Mouse (Mus musculus) ES-Bruce4 (cell line): ENCODE data around the gene Cd52. TPM values are rescaled to one million over a fixed set of nuclear protein-coding genes. Genes with fewer than 3 reads are reported as not detected.

ENCODE experiments used
- H3K27ac ChIP-seq: 2 replicates; pipeline ENCODE4 v1.5.1; 2012; ENCODE audit warnings: low read length, inconsistent platforms; ENCODE audit not compliant: insufficient read depth
- H3K27me3 ChIP-seq: 2 replicates; pipeline ENCODE4 v1.6.1; 2012; ENCODE audit warnings: mild to moderate bottlenecking, low read length, inconsistent platforms; ENCODE audit not compliant: control insufficient read depth, poor library complexity, insufficient read depth, severe bottlenecking
- H3K36me3 ChIP-seq: 2 replicates; pipeline ENCODE4 v1.6.1; 2012; ENCODE audit warnings: inconsistent platforms, mild to moderate bottlenecking, low read length, moderate library complexity; ENCODE audit not compliant: control insufficient read depth, poor library complexity, insufficient read depth, severe bottlenecking
- H3K4me1 ChIP-seq: one replicate; pipeline ENCODE4 v1.8.1; 2011; ENCODE audit warnings: low read length; ENCODE audit not compliant: control insufficient read depth, insufficient read depth
- H3K4me3 ChIP-seq: 2 replicates; pipeline ENCODE4 v1.5.1; 2011; ENCODE audit warnings: low read depth, mild to moderate bottlenecking, low read length
- H3K9ac ChIP-seq: 2 replicates; pipeline ENCODE4 v1.6.1; 2012; ENCODE audit warnings: low read depth, mild to moderate bottlenecking, inconsistent platforms; ENCODE audit not compliant: poor library complexity, severe bottlenecking
- H3K9me3 ChIP-seq: replicated peaks from 2 replicates; pipeline ENCODE4 v1.6.1; 2012; ENCODE audit warnings: mild to moderate bottlenecking, low read length, inconsistent platforms; ENCODE audit not compliant: control insufficient read depth, poor library complexity, insufficient read depth, severe bottlenecking
- CTCF ChIP-seq: IDR thresholded peaks from one replicate; pipeline ENCODE4 v1.8.1; 2011; ENCODE audit warnings: low read depth, low read length
- EP300 ChIP-seq: IDR thresholded peaks from 2 replicates; pipeline ENCODE4 v1.6.1; 2011; ENCODE audit warnings: low read depth, low read length; ENCODE audit not compliant: insufficient read depth
- POLR2A ChIP-seq: IDR thresholded peaks from one replicate; pipeline ENCODE4 v1.8.1; 2011; ENCODE audit warnings: low read length; ENCODE audit not compliant: insufficient read depth
- polyA plus RNA-seq: library from polyadenylated mRNA; stranded (reverse); fragments of >200 nt; gene quantifications from 2 replicates; pipeline ENCODE4 v1.2.4, GENCODE M21; 2011; ENCODE audit warnings: low read depth; ENCODE audit not compliant: missing spikeins, insufficient read depth, insufficient read length

The Cd52 gene
- polyA plus RNA-seq, 1 experiment = not detected

DNA sequence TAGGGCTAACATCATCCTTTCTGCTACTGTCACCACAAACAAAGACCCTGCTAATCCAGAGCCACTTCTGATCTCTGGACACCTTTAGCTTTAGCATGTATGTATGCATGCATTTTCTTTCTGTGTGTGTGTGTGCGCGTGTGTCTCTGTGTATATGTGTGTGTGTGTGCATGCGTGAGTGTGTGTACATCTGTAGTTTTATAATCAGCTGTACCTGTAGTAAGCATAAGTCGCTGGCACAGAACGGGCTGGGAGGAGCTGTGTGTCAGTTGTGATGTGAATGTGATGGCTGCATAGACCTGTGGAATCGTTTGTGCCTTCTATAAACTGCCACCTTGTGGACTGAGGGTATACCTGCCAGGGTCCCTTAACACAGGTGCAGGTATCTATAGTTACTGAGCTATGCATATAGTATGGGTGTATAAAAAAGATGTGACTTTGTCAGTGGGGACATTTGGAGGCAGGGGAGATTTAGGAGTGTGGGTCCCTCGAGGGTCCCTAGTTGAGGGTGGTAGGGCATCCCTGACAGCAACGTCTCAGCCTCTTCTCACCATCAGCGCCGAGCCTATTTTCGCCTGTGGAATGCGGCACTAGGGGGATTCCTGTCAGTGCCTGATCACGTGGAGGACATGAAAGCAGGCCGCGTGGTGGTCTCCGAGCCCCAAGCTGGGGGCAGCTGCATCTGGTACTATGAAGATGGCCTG, 4.2 kb downstream of the Cd52 start:
- TF ChIP-seq POLR2A = no peak
- TF ChIP-seq CTCF = no peak
- no peak for TF ChIP-seq EP300
- Histone ChIP-seq H3K36me3 (no peaks in the 10 kb centered on the region), H3K4me1 (peaks cover 2% of the 10 kb centered on the region), H3K9ac (no peak overlapping the region), H3K4me3 (no peak overlapping the region), H3K9me3 (no peaks in the 10 kb centered on the region), H3K27me3 (no peaks in the 10 kb centered on the region), H3K27ac (no peak overlapping the region)

DNA sequence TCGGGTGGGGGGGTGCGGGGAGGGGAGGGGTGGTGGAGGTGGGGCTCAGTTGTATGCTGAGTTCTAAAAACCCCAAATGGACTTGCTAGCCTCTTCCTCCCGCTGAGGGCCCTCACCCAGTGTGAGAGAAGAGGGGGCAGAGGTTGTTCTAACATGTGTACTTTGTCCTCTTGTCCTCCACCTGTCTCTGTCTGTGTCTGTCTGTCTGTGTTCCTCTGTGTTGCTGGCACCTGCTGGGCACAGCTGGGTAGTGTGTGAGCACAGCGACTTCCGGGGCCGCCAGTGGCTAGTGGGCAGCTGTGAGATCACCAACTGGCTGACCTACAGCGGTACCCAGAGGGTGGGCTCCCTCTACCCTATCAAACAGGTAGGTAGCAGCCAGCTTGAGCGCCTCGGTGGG, 5.9 kb downstream of the Cd52 start:
- Histone ChIP-seq H3K27me3 (no peaks in the 10 kb centered on the region), H3K27ac (no peak overlapping the region), H3K36me3 (no peaks in the 10 kb centered on the region), H3K4me3 (no peak overlapping the region), H3K9ac (no peak overlapping the region), H3K4me1 (no peaks in the 10 kb centered on the region), H3K9me3 (peaks cover 5% of the 10 kb centered on the region; the same call in 1 of the 2 replicates)
- TF ChIP-seq CTCF (no peak), POLR2A (no peak)

- no peak overlapping the region for H3K27ac ChIP-seq
- peaks cover 1% of the 10 kb centered on the region for H3K4me1 ChIP-seq
- H3K9me3 ChIP-seq = peaks cover 5% of the 10 kb centered on the region; the same call in 1 of the 2 replicates
- H3K36me3 ChIP-seq = no peaks in the 10 kb centered on the region
- no peak for TF ChIP-seq EP300
- TF ChIP-seq CTCF = peak; percentile 88
- no peak overlapping the region for H3K9ac ChIP-seq
- H3K4me3 ChIP-seq = no peak overlapping the region
- no peaks in the 10 kb centered on the region for H3K27me3 ChIP-seq
Observed at GRCm38 (mm10) chr4:134087412-134087811, 7.5 kb downstream of the Cd52 start.

GRCm38 (mm10) chr4:134084999-134085398, 9.9 kb downstream of the Cd52 start:
- Histone ChIP-seq H3K9me3 (peaks cover 5% of the 10 kb centered on the region; the same call in 1 of the 2 replicates), H3K4me3 (no peak overlapping the region), H3K36me3 (no peaks in the 10 kb centered on the region), H3K9ac (no peak overlapping the region), H3K27me3 (no peaks in the 10 kb centered on the region), H3K4me1 (peaks cover 1% of the 10 kb centered on the region), H3K27ac (no peak overlapping the region)
- no peak for TF ChIP-seq EP300
- TF ChIP-seq CTCF = peak; percentile 55
- TF ChIP-seq POLR2A = no peak

DNA sequence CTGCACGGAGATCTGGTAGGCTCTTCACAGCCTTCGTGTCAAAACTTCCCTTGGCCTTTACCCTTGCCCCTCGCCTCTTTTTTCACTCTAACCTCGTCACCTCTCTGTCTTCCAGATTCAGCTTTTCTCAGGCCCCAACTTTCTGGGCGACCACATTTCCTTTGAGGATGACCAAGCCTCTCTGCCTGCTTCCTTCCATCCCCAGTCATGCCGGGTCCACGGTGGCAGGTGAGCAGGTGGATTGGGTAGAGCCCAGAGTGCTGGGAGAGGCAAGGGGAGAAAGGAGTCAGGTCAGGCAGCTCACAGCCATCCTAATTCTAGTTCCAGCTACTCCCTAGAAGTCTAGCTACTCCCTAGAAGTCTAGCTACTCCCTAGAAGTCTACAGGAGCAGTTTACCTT, 12.4 kb downstream of the Cd52 start:
- no peaks in the 10 kb centered on the region for H3K27me3 ChIP-seq
- H3K9ac ChIP-seq = peak overlapping the region; percentile 34
- H3K36me3 ChIP-seq = no peaks in the 10 kb centered on the region
- H3K9me3 ChIP-seq = peaks cover 5% of the 10 kb centered on the region; the same call in 1 of the 2 replicates
- H3K4me1 ChIP-seq = peaks cover 6% of the 10 kb centered on the region
- H3K27ac ChIP-seq = peak overlapping the region; percentile 13; the same call in 1 of the 2 replicates
- peak overlapping the region; percentile 74 for H3K4me3 ChIP-seq
- TF ChIP-seq POLR2A (no peak), CTCF (no peak)

GRCm38 (mm10) chr4:134081730-134082386, 13.0 kb downstream of the Cd52 start:
- Histone ChIP-seq H3K27ac (peak overlapping the region; percentile 1), H3K4me1 (peaks cover 6% of the 10 kb centered on the region), H3K9ac (peak overlapping the region; percentile 34), H3K4me3 (peak overlapping the region; percentile 74), H3K9me3 (peaks cover 5% of the 10 kb centered on the region; the same call in 1 of the 2 replicates), H3K27me3 (no peaks in the 10 kb centered on the region), H3K36me3 (no peaks in the 10 kb centered on the region)
- TF ChIP-seq POLR2A = peak; percentile 41
- peak; percentile 72 for TF ChIP-seq EP300
- no peak for TF ChIP-seq CTCF
